Mouse (Mus musculus) MEL (cell line): ENCODE measurements around the gene Olfr1340. TPM values are rescaled to one million over a fixed set of nuclear protein-coding genes. Genes with fewer than 3 reads are reported as not detected.

Source experiments
- DNase-seq: peaks from one replicate; pipeline ENCODE4 v3.0.0; 2011; ENCODE audit warnings: low read depth, low spot score
- H3K27ac ChIP-seq: 2 replicates; pipeline ENCODE4 v1.5.1; 2012; ENCODE audit warnings: low read depth, mild to moderate bottlenecking, control low read depth, low read length, moderate library complexity; ENCODE audit not compliant: control insufficient read depth
- H3K27me3 ChIP-seq, 2 experiments: fragments of 150-350 bp in 1 of 2; sonication (generic) in 1 of 2; 2 replicates each; pipeline ENCODE4 v1.6.1; 2012; ENCODE audit warnings: low read length in 2 of 2, mild to moderate bottlenecking in 2 of 2, improper control_type of control experiment in 1 of 2, moderate library complexity in 1 of 2; ENCODE audit not compliant: insufficient read depth in 2 of 2, control insufficient read depth in 1 of 2
- H3K36me3 ChIP-seq, 2 experiments: 2 replicates each; pipeline ENCODE4 v1.6.1; 2012 to 2014; ENCODE audit warnings: low read length in 2 of 2, improper control_type of control experiment in 1 of 2, inconsistent platforms in 1 of 2, mild to moderate bottlenecking in 1 of 2; ENCODE audit not compliant: insufficient read depth in 2 of 2, control insufficient read depth in 1 of 2
- H3K4me1 ChIP-seq, 2 experiments: fragments of 150-350 bp in 1 of 2; sonication (generic) in 1 of 2; 2 replicates each; pipeline ENCODE4 v1.6.1; 2012; ENCODE audit warnings: low read length in 2 of 2, improper control_type of control experiment in 1 of 2, mild to moderate bottlenecking in 1 of 2; ENCODE audit not compliant: insufficient read depth in 2 of 2, control insufficient read depth in 1 of 2
- H3K4me3 ChIP-seq, 2 experiments: fragments of 150-350 bp in 1 of 2; sonication (generic) in 1 of 2; 2 replicates each; pipeline ENCODE4 v1.5.1; 2012; ENCODE audit warnings: low read depth in 2 of 2, low read length in 2 of 2, mild to moderate bottlenecking in 2 of 2, moderate library complexity in 2 of 2, control low read depth in 1 of 2, improper control_type of control experiment in 1 of 2; ENCODE audit not compliant: control insufficient read depth in 1 of 2, insufficient read depth in 1 of 2
- H3K79me2 ChIP-seq: 2 replicates; pipeline ENCODE4 v1.6.1; 2012; ENCODE audit warnings: mild to moderate bottlenecking, low read length, moderate library complexity; ENCODE audit not compliant: control insufficient read depth, poor library complexity, insufficient read depth
- H3K9ac ChIP-seq: 2 replicates; pipeline ENCODE4 v1.6.1; 2012; ENCODE audit warnings: low read depth, mild to moderate bottlenecking, control low read depth, low read length, moderate library complexity; ENCODE audit not compliant: control insufficient read depth, poor library complexity, severe bottlenecking
- H3K9me3 ChIP-seq: fragments of 150-350 bp; sonication (generic); replicated peaks from 2 replicates; pipeline ENCODE4 v1.6.1; 2012; ENCODE audit warnings: mild to moderate bottlenecking, low read length, improper control_type of control experiment, moderate library complexity; ENCODE audit not compliant: insufficient read depth
- E2F4 ChIP-seq: IDR thresholded peaks from 2 replicates; pipeline ENCODE4 v1.6.1; 2011; ENCODE audit warnings: low read depth, low read length, improper control_type of control experiment, borderline replicate concordance
- ELF1 ChIP-seq: IDR thresholded peaks from 2 replicates; pipeline ENCODE4 v1.6.1; 2014; ENCODE audit warnings: low read depth, mild to moderate bottlenecking, inconsistent platforms, low read length, improper control_type of control experiment, moderate library complexity
- EP300 ChIP-seq, 2 experiments: IDR thresholded peaks; 2 replicates each; pipeline ENCODE4 v1.6.1; 2011; ENCODE audit warnings: improper control_type of control experiment in 2 of 2, low read length in 2 of 2, low read depth in 1 of 2, mild to moderate bottlenecking in 1 of 2
- ETS1 ChIP-seq: IDR thresholded peaks from 2 replicates; pipeline ENCODE4 v1.6.1; 2012; ENCODE audit warnings: low read depth, mild to moderate bottlenecking, inconsistent platforms, low read length, improper control_type of control experiment, moderate library complexity
- GABPA ChIP-seq: IDR thresholded peaks from 2 replicates; pipeline ENCODE4 v1.6.1; 2012; ENCODE audit warnings: low read depth, mild to moderate bottlenecking, inconsistent platforms, low read length, improper control_type of control experiment, moderate library complexity
- HCFC1 ChIP-seq: IDR thresholded peaks from 2 replicates; pipeline ENCODE4 v1.6.1; 2012; ENCODE audit warnings: low read depth, mild to moderate bottlenecking, inconsistent platforms, low read length, improper control_type of control experiment, moderate library complexity
- KAT2A ChIP-seq: conservative IDR thresholded peaks from 2 replicates; pipeline ENCODE4 v1.6.1; 2012; ENCODE audit warnings: low read depth, low read length, improper control_type of control experiment, inconsistent platforms
- MAFK ChIP-seq: IDR thresholded peaks from 2 replicates; pipeline ENCODE4 v1.6.1; 2011; ENCODE audit warnings: low read depth, mild to moderate bottlenecking, low read length, improper control_type of control experiment, borderline replicate concordance
- MAX ChIP-seq: IDR thresholded peaks from 2 replicates; pipeline ENCODE4 v1.6.1; 2011; ENCODE audit warnings: low read length, improper control_type of control experiment
- MAZ ChIP-seq: IDR thresholded peaks from 2 replicates; pipeline ENCODE4 v1.6.1; 2012; ENCODE audit warnings: low read depth, mild to moderate bottlenecking, inconsistent platforms, low read length, improper control_type of control experiment
- MYB ChIP-seq: IDR thresholded peaks from 2 replicates; pipeline ENCODE4 v1.6.1; 2011; ENCODE audit warnings: mild to moderate bottlenecking, low read depth, low read length, improper control_type of control experiment
- NELFE ChIP-seq: IDR thresholded peaks from 2 replicates; pipeline ENCODE4 v1.6.1; 2011; ENCODE audit warnings: low read depth, low read length, improper control_type of control experiment
- RCOR1 ChIP-seq: IDR thresholded peaks from 2 replicates; pipeline ENCODE4 v1.6.1; 2012; ENCODE audit warnings: low read depth, mild to moderate bottlenecking, inconsistent platforms, low read length, improper control_type of control experiment
- SIN3A ChIP-seq: IDR thresholded peaks from 2 replicates; pipeline ENCODE4 v1.6.1; 2012; ENCODE audit warnings: low read length, improper control_type of control experiment, inconsistent platforms
- SMC3 ChIP-seq: IDR thresholded peaks from 2 replicates; pipeline ENCODE4 v1.6.1; 2011; ENCODE audit warnings: low read depth, low read length, improper control_type of control experiment
- ZC3H11A ChIP-seq: IDR thresholded peaks from 2 replicates; pipeline ENCODE4 v1.6.1; 2012; ENCODE audit warnings: low read depth, mild to moderate bottlenecking, inconsistent platforms, low read length, improper control_type of control experiment
- ZKSCAN1 ChIP-seq: IDR thresholded peaks from 2 replicates; pipeline ENCODE4 v1.6.1; 2012; ENCODE audit warnings: low read depth, mild to moderate bottlenecking, inconsistent platforms, low read length, improper control_type of control experiment, moderate library complexity
- ZMIZ1 ChIP-seq: IDR thresholded peaks from 2 replicates; pipeline ENCODE4 v1.6.1; 2012; ENCODE audit warnings: low read depth, mild to moderate bottlenecking, inconsistent platforms, low read length, improper control_type of control experiment, moderate library complexity
- polyA plus RNA-seq, 2 experiments: library from polyadenylated mRNA; stranded (reverse) in 1 of 2; unstranded in 1 of 2; fragments of >175 nt in 1 of 2; fragments of >200 nt in 1 of 2; gene quantifications; 2 replicates each; pipeline versions ENCODE4 v1.2.1 to v1.2.4; 2012; ENCODE audit warnings: low replicate concordance in 2 of 2, low read depth in 1 of 2; ENCODE audit not compliant: insufficient read length in 2 of 2, insufficient read depth in 1 of 2, missing spikeins in 1 of 2
- total RNA-seq: library from RNA; depleted of rRNA; stranded (reverse); fragments of 300-350 nt; gene quantifications from 2 replicates; pipeline ENCODE4 v1.2.3, GENCODE M21; 2012

Gene Olfr1340
- total and polyA plus RNA-seq, 3 experiments: not detected

GRCm38 (mm10) chr4:118703223-118703622 is 16.7 kb upstream of the Olfr1340 start, which contains the start of gene Olfr1341:
Gene Olfr1341 (plus strand): TSS chr4:118703523.
- Histone ChIP-seq H3K9me3 (no peaks in the 10 kb centered on the region), H3K36me3 (no peaks in the 10 kb centered on the region), H3K4me3 (no peak within 1 kb of the TSS), H3K9ac (no peak within 1 kb of the TSS), H3K79me2 (no peaks in the 10 kb centered on the region), H3K27ac (no peak within 1 kb of the TSS), H3K27me3 (no peaks in the 10 kb centered on the region; a peak in 1 of 4 replicates), H3K4me1 (no peaks in the 10 kb centered on the region)
- no peak for DNase-seq
- TF ChIP-seq NELFE (no peak), ZKSCAN1 (no peak), HCFC1 (no peak), ETS1 (no peak), SMC3 (no peak), MAZ (no peak), EP300 (IDR thresholded peaks at IDR 0.05; ENCODE audit: low read depth in 1 of 2, low read length in 2 of 2) (no peak), ELF1 (no peak), E2F4 (no peak), ZMIZ1 (no peak), SIN3A (no peak), MYB (no peak), GABPA (no peak), KAT2A (no peak), RCOR1 (no peak)

- no peak overlapping the region for H3K4me3 ChIP-seq
- no peaks in the 10 kb centered on the region for H3K36me3 ChIP-seq
- no peak overlapping the region for H3K9ac ChIP-seq
- DNase-seq: no peak
- TF ChIP-seq MAX (no peak), MAFK (peak; percentile 55; the same call in 1 of the 2 replicates), ZC3H11A (no peak)
- TF ChIP-seq, all 39 proteins: peak for 1
- Histone ChIP-seq H3K9me3 (no peaks in the 10 kb centered on the region), H3K4me1 (no peaks in the 10 kb centered on the region), H3K27me3 (peaks cover 0 to 7% of the 10 kb centered on the region in 2 experiments; a peak in 1 of 4 replicates), H3K79me2 (no peaks in the 10 kb centered on the region), H3K27ac (no peak overlapping the region)
Measured at GRCm38 (mm10) chr4:118708086-118708485, 11.9 kb upstream of the Olfr1340 start.
